Mouse (Mus musculus) ES-CJ7 (cell line): Measurements from ENCODE around the gene Slc25a36.

Experiments
- DNase-seq: peaks from one replicate; pipeline ENCODE4 v3.0.0; 2011; ENCODE audit warnings: low read depth, low spot score

The Slc25a36 gene

DNA sequence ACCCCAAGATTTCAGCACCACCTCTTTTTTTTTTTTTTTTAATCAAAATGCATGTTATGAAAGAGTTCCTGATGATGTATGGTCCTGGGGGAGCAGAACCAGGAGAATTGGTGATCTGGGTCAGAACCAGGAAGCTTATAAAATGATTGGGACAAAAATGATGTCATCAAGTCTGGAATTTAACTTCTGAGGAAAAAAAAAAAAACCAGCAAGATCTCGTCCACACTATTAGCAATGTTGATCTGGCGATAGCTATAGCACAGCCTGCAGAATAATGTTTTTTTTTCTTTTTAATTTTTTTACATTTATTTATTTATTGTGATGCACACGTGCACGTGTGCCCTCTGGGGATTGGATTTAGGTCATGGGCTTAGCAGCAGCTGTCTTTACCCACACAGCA, 64.7 kb downstream of the Slc25a36 start:
- no peak for DNase-seq

DNA sequence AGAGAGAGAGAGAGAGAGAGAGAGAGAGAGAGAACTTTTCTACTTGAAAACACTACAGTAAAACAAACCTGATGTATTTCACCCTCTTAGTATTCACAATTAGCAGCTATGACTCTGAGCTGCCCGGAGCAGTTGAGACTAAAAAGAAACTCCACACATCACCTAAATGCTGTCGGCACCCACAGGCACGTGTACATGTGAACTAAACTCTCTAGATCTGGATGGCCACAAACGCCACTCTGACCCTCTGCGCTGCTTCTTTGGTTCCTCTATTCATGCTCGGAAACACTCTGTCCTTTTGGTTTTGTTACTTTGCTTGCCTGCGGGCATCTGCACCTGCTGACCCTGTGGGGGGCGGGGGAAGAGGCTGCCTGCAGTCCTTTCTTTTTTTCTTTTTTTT, 69.3 kb downstream of the Slc25a36 start:
- no peak for DNase-seq

DNA sequence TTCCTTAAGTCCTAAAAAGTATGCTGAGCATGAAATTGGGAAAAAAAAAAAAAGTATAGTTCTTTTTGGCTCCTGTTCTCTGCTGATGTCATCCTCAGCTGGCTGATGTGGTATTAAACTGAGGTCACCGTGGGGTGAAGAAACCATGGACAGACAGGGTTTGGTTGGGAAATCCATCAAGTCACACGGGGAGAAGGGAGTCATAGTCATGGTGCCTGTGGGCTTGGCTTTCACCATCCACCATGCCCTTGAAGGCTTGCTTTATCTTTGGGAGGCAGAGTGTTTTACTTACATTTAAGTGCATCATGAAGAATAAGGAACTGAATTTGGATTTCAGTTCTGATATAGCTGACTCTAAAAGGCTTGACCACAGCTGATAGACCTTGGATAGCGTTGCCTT, 72.9 kb downstream of the Slc25a36 start:
- DNase-seq, result no peak

DNA sequence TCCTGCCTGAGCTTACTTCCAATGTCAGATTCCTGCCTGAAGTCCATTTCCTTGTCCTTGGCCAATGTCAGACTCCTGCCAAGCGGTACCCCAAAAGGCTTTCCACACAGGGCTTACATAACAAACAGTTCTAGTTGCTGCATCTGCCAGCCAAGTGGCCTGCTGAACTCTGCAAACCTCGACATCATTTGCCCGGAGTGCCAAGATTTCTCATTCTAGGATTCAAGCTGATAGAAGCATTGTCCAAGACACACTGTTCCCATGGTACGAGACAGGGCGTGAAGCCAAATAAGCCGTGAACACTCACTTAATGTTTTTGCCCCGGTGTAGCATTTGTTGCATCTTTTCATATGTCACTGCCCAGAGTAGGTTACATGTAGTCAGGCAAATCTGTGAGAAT, 74.3 kb downstream of the Slc25a36 start:
- no peak for DNase-seq

GRCm38 (mm10) chr9:97027361-97027760, 83.6 kb downstream of the Slc25a36 start:
- DNase-seq, result no peak

- DNase-seq, result no peak
These were observed 85.0 kb downstream of the Slc25a36 start for GRCm38 (mm10) chr9:97026006-97026405.
